Mouse (Mus musculus) heart, postnatal 0 days (tissue): ENCODE results near the gene Elavl1.

Experiments used
- CTCF ChIP-seq: IDR thresholded peaks from 2 replicates; pipeline ENCODE4 v1.5.1; 2016; ENCODE audit warnings: antibody characterized with exemption, control low read depth, low read depth
- EP300 ChIP-seq: IDR thresholded peaks from 2 replicates; pipeline ENCODE4 v1.6.1; 2016; ENCODE audit warnings: antibody characterized with exemption, low read depth

DNA sequence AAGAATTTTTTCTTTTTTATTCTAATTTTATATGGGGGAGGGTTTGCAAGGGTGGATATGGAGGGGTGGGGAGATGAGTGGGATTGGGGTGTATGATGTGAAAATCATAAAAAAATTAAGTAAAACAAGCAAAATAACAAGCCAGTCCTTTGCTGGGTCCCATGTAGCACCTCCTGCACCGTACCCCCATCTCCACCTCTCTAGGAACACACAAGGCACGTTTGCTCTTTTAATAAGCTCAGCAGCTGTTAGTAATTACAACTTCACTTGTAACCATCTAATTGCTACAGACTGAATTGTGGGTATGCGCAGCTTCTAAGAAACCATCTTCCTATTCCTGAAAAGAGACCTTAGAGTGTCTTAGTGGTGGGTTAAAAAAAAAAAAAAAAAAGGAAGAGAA is 15.0 kb upstream of the Elavl1 start:
- TF ChIP-seq EP300 (no peak), CTCF (no peak)
